Mouse (Mus musculus) hindbrain, embryonic 16.5 days (tissue): Measurements from ENCODE around the gene Cep170b. TPM values are rescaled to one million over a fixed set of nuclear protein-coding genes. Genes with fewer than 3 reads are reported as not detected.

Experiments
- ATAC-seq: fragments of 200-750 bp; cut with Nextera tagmentation; 2 replicates; pipeline ENCODE4 v1.8.0; 2017; ENCODE audit warnings: moderate TSS enrichment, moderate library complexity
- H3K27ac ChIP-seq: fragments of 300-500 bp; sonication (generic); 2 replicates; pipeline ENCODE4 v1.5.1; 2014; ENCODE audit warnings: low read depth, mild to moderate bottlenecking, control low read depth, low read length, moderate library complexity
- H3K27me3 ChIP-seq: fragments of 300-500 bp; sonication (generic); replicated peaks from 2 replicates; pipeline ENCODE4 v1.6.1; 2014; ENCODE audit warnings: low read length; ENCODE audit not compliant: control insufficient read depth, insufficient read depth
- H3K36me3 ChIP-seq: fragments of 300-500 bp; sonication (generic); 2 replicates; pipeline ENCODE4 v1.6.1; 2014; ENCODE audit warnings: mild to moderate bottlenecking, low read length, moderate library complexity, mixed read lengths; ENCODE audit not compliant: control insufficient read depth, insufficient read depth
- H3K4me1 ChIP-seq: fragments of 300-500 bp; sonication (generic); 2 replicates; pipeline ENCODE4 v1.6.1; 2014; ENCODE audit warnings: low read depth, low read length; ENCODE audit not compliant: control insufficient read depth, insufficient read depth
- H3K4me2 ChIP-seq: fragments of 300-500 bp; sonication (generic); 2 replicates; pipeline ENCODE4 v1.6.1; 2014; ENCODE audit warnings: mild to moderate bottlenecking, low read length, control low read depth, moderate library complexity
- H3K4me3 ChIP-seq: fragments of 300-500 bp; sonication (generic); 2 replicates; pipeline ENCODE4 v1.5.1; 2014; ENCODE audit warnings: mild to moderate bottlenecking, low read length, control low read depth, moderate library complexity
- H3K9ac ChIP-seq: fragments of 300-500 bp; sonication (generic); 2 replicates; pipeline ENCODE4 v1.6.1; 2014; ENCODE audit warnings: low read depth, mild to moderate bottlenecking, control low read depth, low read length, moderate library complexity
- H3K9me3 ChIP-seq: fragments of 300-500 bp; sonication (generic); 2 replicates; pipeline ENCODE4 v1.6.1; 2014; ENCODE audit warnings: mild to moderate bottlenecking, low read length, moderate library complexity; ENCODE audit not compliant: control insufficient read depth
- WGBS: fragments of 180-500 bp; shearing (Covaris S2); extraction: QIAGEN DNeasy Blood & Tissue Kit; methylation state at CpG from one replicate; pipeline ENCODE4 v1.1.7; 2014; 5-methylcytosine and 5-hydroxymethylcytosine counted together
- polyA plus RNA-seq: library from polyadenylated mRNA; unstranded; fragments of >200 nt; fragmentation: Nextera tagmentation; extraction: Ambion mirVana; gene quantifications from 2 replicates; pipeline ENCODE4 v1.2.1, GENCODE M21; 2015

The Cep170b gene
- polyA plus RNA-seq, 1 experiment from 2014 or later = 30.6 TPM

GRCm38 (mm10) chr12:112764141-112764540 is 43.9 kb downstream of the Cep170b start:
- Histone ChIP-seq H3K9ac (no peak overlapping the region), H3K27me3 (no peaks in the 10 kb centered on the region), H3K4me2 (no peak overlapping the region), H3K4me3 (no peak overlapping the region), H3K36me3 (no peaks in the 10 kb centered on the region), H3K27ac (no peak overlapping the region), H3K4me1 (no peaks in the 10 kb centered on the region), H3K9me3 (no peaks in the 10 kb centered on the region)
- 82% methylated on average over 5 of the region's 5 CpGs for WGBS
- no peak for ATAC-seq

GRCm38 (mm10) chr12:112764991-112765390 is 44.7 kb downstream of the Cep170b start:
- no peak overlapping the region for H3K4me3 ChIP-seq
- WGBS = 93% methylated on average over 7 of the region's 7 CpGs
- H3K27ac ChIP-seq = no peak overlapping the region
- H3K4me1 ChIP-seq = no peaks in the 10 kb centered on the region
- no peak for ATAC-seq
- no peaks in the 10 kb centered on the region for H3K36me3 ChIP-seq
- no peaks in the 10 kb centered on the region for H3K27me3 ChIP-seq
- H3K9ac ChIP-seq = no peak overlapping the region
- H3K4me2 ChIP-seq = no peak overlapping the region
- H3K9me3 ChIP-seq = no peaks in the 10 kb centered on the region

GRCm38 (mm10) chr12:112766586-112766985 is 46.3 kb downstream of the Cep170b start:
- ATAC-seq = no peak
- Histone ChIP-seq H3K27me3 (no peaks in the 10 kb centered on the region), H3K4me3 (no peak overlapping the region), H3K36me3 (no peaks in the 10 kb centered on the region), H3K9ac (no peak overlapping the region), H3K9me3 (no peaks in the 10 kb centered on the region), H3K27ac (no peak overlapping the region), H3K4me1 (no peaks in the 10 kb centered on the region), H3K4me2 (no peak overlapping the region)
- 93% methylated on average over 7 of the region's 7 CpGs for WGBS

GRCm38 (mm10) chr12:112767036-112767890 is 47.0 kb downstream of the Cep170b start:
- ATAC-seq = no peak
- 89% methylated on average over 16 of the region's 16 CpGs for WGBS

GRCm38 (mm10) chr12:112768166-112768565 is 47.9 kb downstream of the Cep170b start:
- Histone ChIP-seq H3K36me3 (no peaks in the 10 kb centered on the region), H3K4me3 (no peak overlapping the region), H3K27me3 (no peaks in the 10 kb centered on the region), H3K9me3 (no peaks in the 10 kb centered on the region), H3K9ac (no peak overlapping the region), H3K27ac (no peak overlapping the region), H3K4me2 (no peak overlapping the region), H3K4me1 (no peaks in the 10 kb centered on the region)
- ATAC-seq = no peak
- WGBS = 83% methylated on average over 8 of the region's 8 CpGs

More at GRCm38 (mm10) chr12:112767036-112767890, 47.0 kb downstream of the Cep170b start:
- H3K4me2 ChIP-seq = no peak overlapping the region
- H3K4me1 ChIP-seq = no peaks in the 10 kb centered on the region
- H3K9ac ChIP-seq = no peak overlapping the region
- H3K4me3 ChIP-seq = no peak overlapping the region
- H3K36me3 ChIP-seq = no peaks in the 10 kb centered on the region
- H3K27me3 ChIP-seq = no peaks in the 10 kb centered on the region
- no peaks in the 10 kb centered on the region for H3K9me3 ChIP-seq
- no peak overlapping the region for H3K27ac ChIP-seq

GRCm38 (mm10) chr12:112769031-112769430 is 48.8 kb downstream of the Cep170b start:
- no peaks in the 10 kb centered on the region for H3K9me3 ChIP-seq
- no peak overlapping the region for H3K27ac ChIP-seq

GRCm38 (mm10) chr12:112769751-112770150 is 49.5 kb downstream of the Cep170b start:
- Histone ChIP-seq H3K9me3 (no peaks in the 10 kb centered on the region), H3K27ac (no peak overlapping the region), H3K4me3 (no peak overlapping the region), H3K4me2 (no peak overlapping the region), H3K36me3 (no peaks in the 10 kb centered on the region), H3K4me1 (no peaks in the 10 kb centered on the region), H3K9ac (no peak overlapping the region), H3K27me3 (no peaks in the 10 kb centered on the region)
- ATAC-seq = no peak
- WGBS = 79% methylated on average over 2 of the region's 2 CpGs

More at GRCm38 (mm10) chr12:112769031-112769430, 48.8 kb downstream of the Cep170b start:
- no peaks in the 10 kb centered on the region for H3K27me3 ChIP-seq
- H3K4me1 ChIP-seq = no peaks in the 10 kb centered on the region
- no peaks in the 10 kb centered on the region for H3K36me3 ChIP-seq
- no peak overlapping the region for H3K4me3 ChIP-seq
- no peak overlapping the region for H3K9ac ChIP-seq
- ATAC-seq = no peak
- 90% methylated on average over 6 of the region's 6 CpGs for WGBS
- no peak overlapping the region for H3K4me2 ChIP-seq

- H3K4me1 ChIP-seq = no peaks in the 10 kb centered on the region
- H3K27ac ChIP-seq = no peak overlapping the region
- no peaks in the 10 kb centered on the region for H3K36me3 ChIP-seq
- WGBS = 70% methylated on average over 4 of the region's 4 CpGs
- no peaks in the 10 kb centered on the region for H3K9me3 ChIP-seq
- H3K4me3 ChIP-seq = no peak overlapping the region
- no peak for ATAC-seq
- H3K9ac ChIP-seq = no peak overlapping the region
- H3K27me3 ChIP-seq = no peaks in the 10 kb centered on the region
- H3K4me2 ChIP-seq = no peak overlapping the region
These were observed 50.1 kb downstream of the Cep170b start for GRCm38 (mm10) chr12:112770396-112770795.

- ATAC-seq = no peak
- Histone ChIP-seq H3K4me3 (no peak overlapping the region), H3K36me3 (no peaks in the 10 kb centered on the region), H3K27ac (no peak overlapping the region), H3K9ac (no peak overlapping the region), H3K9me3 (no peaks in the 10 kb centered on the region), H3K4me1 (no peaks in the 10 kb centered on the region), H3K27me3 (no peaks in the 10 kb centered on the region), H3K4me2 (no peak overlapping the region)
- 91% methylated on average over 14 of the region's 14 CpGs for WGBS
These were observed 52.1 kb downstream of the Cep170b start for GRCm38 (mm10) chr12:112772306-112772705.
